ENCODE assay signal across 7 mouse cellular contexts in the genomic region with DNA sequence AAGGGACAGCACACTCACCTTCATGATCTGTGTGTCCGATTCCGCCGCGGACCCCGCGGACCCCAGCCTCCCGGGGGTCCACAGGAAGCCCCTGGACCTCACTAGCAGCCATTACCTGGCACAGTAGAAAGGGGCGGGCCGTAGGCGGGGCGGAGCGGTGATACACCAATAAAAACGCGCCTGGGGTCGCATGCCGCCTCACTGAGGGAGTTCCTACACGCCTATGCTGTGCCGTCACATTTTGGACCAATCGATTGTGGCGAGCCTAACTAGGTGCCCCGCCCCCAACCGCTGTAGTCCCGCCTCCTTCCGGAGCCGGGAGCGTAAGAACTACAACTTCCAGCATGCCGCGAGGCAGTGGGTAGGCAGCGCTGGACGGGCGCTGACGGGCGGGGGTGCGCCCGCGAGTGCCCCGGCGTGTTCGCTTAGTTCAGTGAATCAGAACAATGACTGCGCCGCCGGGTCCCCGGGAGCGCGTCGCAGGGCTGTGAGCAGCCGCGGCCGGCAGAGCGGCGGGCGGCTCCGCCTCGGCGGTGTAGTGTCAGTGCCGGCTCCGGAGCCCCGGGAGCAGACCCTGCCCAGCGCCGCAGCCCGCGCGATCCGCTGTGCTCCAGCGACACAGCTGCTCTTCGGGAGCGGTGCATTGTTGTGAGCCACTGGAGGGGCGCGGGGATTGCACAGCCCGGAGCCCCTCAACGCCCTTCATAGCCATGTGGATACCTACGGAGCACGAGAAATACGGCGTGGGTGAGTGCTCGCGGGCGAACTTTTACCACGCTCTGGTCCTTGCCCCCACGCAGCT. TPM values are rescaled to one million over a fixed set of nuclear protein-coding genes. Genes with fewer than 3 reads are reported as not detected.
DNase-seq lines count a peak whose midpoint lies in the region; ATAC-seq lines count a peak whose summit lies in the region.

A gene (minus strand): TSS at position 255 of the 802 bp plus-strand sequence.
A gene (plus strand): TSS at position 305 of the 802 bp plus-strand sequence.

- peaks cover 8% of the 10 kb centered on the region for H3K4me1 ChIP-seq in intestine, embryonic 15.5 days (replicated peaks)
- H3K4me1 ChIP-seq in midbrain, embryonic 10.5 days = peaks cover 37% of the 10 kb centered on the region

- H3K27me3 ChIP-seq in intestine, embryonic 15.5 days (replicated peaks) = no peaks in the 10 kb centered on the region
- H3K27me3 ChIP-seq in midbrain, embryonic 10.5 days (ENCODE audit: low read depth, poor library complexity, severe bottlenecking) = 0 out of 2 replicates have a peak, but pooled peaks cover 7% of the 10 kb centered on the region

- H3K9ac ChIP-seq in intestine, embryonic 15.5 days = peak within 1 kb of the TSS; percentile 76

- H3K4me3 ChIP-seq in intestine, embryonic 15.5 days (replicated peaks) = peak within 1 kb of the TSS; percentile 64
- H3K4me3 ChIP-seq in midbrain, embryonic 10.5 days = peak within 1 kb of the TSS; percentile 89

- 0% methylated on average over 80 of the region's 80 CpGs for WGBS in intestine, embryonic 15.5 days
- WGBS in midbrain, embryonic 10.5 days = under 1% methylated on average over 80 of the region's 80 CpGs

- H3K9me3 ChIP-seq in intestine, embryonic 15.5 days = no peaks in the 10 kb centered on the region
- no peaks in the 10 kb centered on the region for H3K9me3 ChIP-seq in midbrain, embryonic 10.5 days (replicated peaks)

- ATAC-seq in intestine, embryonic 15.5 days = peak; percentile 98

- H3K4me2 ChIP-seq in intestine, embryonic 15.5 days (replicated peaks) = peak within 1 kb of the TSS; percentile 94

- peak within 1 kb of the TSS; percentile 72 for H3K27ac ChIP-seq in intestine, embryonic 15.5 days
- H3K27ac ChIP-seq in midbrain, embryonic 10.5 days (replicated peaks) = peak within 1 kb of the TSS; percentile 93

- peak; percentile 99 for DNase-seq in adrenal gland, adult 2 months
- DNase-seq in embryo, embryonic 11.5 days (ENCODE audit: low read depth, low spot score) = peak; percentile 100
- DNase-seq in gastrocnemius, postnatal 36 days = peak; percentile 97 to 99
- peak; percentile 98 to 100 for DNase-seq in left cerebral cortex, postnatal 25 days (ENCODE audit: low spot score in 2 of 2)
- peak; percentile 99 for DNase-seq in midbrain, embryonic 10.5 days (ENCODE audit: low spot score)
- peak; percentile 99 for DNase-seq in right cerebral cortex, postnatal 4 days

- no peaks in the 10 kb centered on the region for H3K36me3 ChIP-seq in intestine, embryonic 15.5 days
- H3K36me3 ChIP-seq in midbrain, embryonic 10.5 days = no peaks in the 10 kb centered on the region

- intact Hi-C loops in gastrocnemius, postnatal 36 days (cut with DNase I) = loop anchor here (5.0 to 10.0 kb wide), 2 partner anchors 189 to 369 kb away; no protein-coding TSS in a partner anchor
- intact Hi-C loops in left cerebral cortex, postnatal 25 days (cut with DNase I) = loop anchor here (2.0 to 10.0 kb wide), 3 partner anchors 183 to 369 kb away; no protein-coding TSS in a partner anchor

RNA-seq across cellular contexts. Expression of the first gene that starts in this region (rescaled TPM):
- total RNA-seq in adrenal gland, adult 2 months (2021) = 10 to 100 TPM; 14.2 to 16.3 TPM
- 2.0 and 2.1 TPM in 2 replicates for polyA plus RNA-seq in adrenal gland, adult 2 months (2012; rRNA removed)
- 1 to 10 TPM; 6.8 to 9.4 TPM for total RNA-seq in gastrocnemius, postnatal 36 days (2021)
- 31.4 and 34.3 TPM in 2 replicates for polyA plus RNA-seq in intestine, embryonic 15.5 days (2015; fragmentation: Nextera tagmentation; extraction: Ambion mirVana)
- total RNA-seq in left cerebral cortex, postnatal 25 days (2021) = 10 to 100 TPM; 18.2 to 19.6 TPM
- 38.3 and 39.6 TPM in 2 replicates for polyA plus RNA-seq in midbrain, embryonic 10.5 days (2016; fragmentation: Nextera tagmentation; extraction: Ambion mirVana)

RNA-seq across cellular contexts. Expression of the second gene that starts in this region (rescaled TPM):
- total RNA-seq in adrenal gland, adult 2 months (2021) = 10 to 100 TPM; 14.5 to 15.5 TPM
- 4.3 and 4.7 TPM in 2 replicates for polyA plus RNA-seq in adrenal gland, adult 2 months (2012; rRNA removed)
- 10 to 100 TPM; 10.4 to 11.6 TPM for total RNA-seq in gastrocnemius, postnatal 36 days (2021)
- 5.7 and 7.1 TPM in 2 replicates for polyA plus RNA-seq in intestine, embryonic 15.5 days (2015; fragmentation: Nextera tagmentation; extraction: Ambion mirVana)
- total RNA-seq in left cerebral cortex, postnatal 25 days (2021) = 10 to 100 TPM; 90.2 to 93.0 TPM
- 14.0 and 16.8 TPM in 2 replicates for polyA plus RNA-seq in midbrain, embryonic 10.5 days (2016; fragmentation: Nextera tagmentation; extraction: Ambion mirVana)

Comparison
In these comparisons a context has a peak if more than half of its experiments do, and no peak if none do; other contexts are left out.
1. Peak in every context shown above with its lines: DNase-seq, ATAC-seq, H3K4me3 ChIP-seq and H3K27ac ChIP-seq.
2. RNA of the second gene that starts in this region (total RNA-seq): 90.2 to 93.0 TPM in left cerebral cortex, postnatal 25 days; 14.5 to 15.5 TPM in adrenal gland, adult 2 months and 10.4 to 11.6 TPM in gastrocnemius, postnatal 36 days; every median in the first group is over 4 times any median in the second.
3. RNA of the first gene that starts in this region (polyA plus RNA-seq): 38.3 to 39.6 TPM in midbrain, embryonic 10.5 days and 31.4 to 34.3 TPM in intestine, embryonic 15.5 days; 2.0 to 2.1 TPM in adrenal gland, adult 2 months; every median in the first group is over 10 times any median in the second.